Mouse (Mus musculus) lung, adult 2 months (tissue): ENCODE measurements around the gene Pla2g16.

Source experiments
- CTCF ChIP-seq: fragments of 200-500 bp; IDR thresholded peaks from 2 replicates; pipeline ENCODE4 v1.5.1; 2011; ENCODE audit warnings: mild to moderate bottlenecking, low read length, control low read depth; ENCODE audit not compliant: insufficient read depth
- POLR2A ChIP-seq: fragments of 200-500 bp; IDR thresholded peaks from 2 replicates; pipeline ENCODE4 v1.6.1; 2011; ENCODE audit warnings: low read depth, mild to moderate bottlenecking, control low read depth, low read length, borderline replicate concordance; ENCODE audit errors: extremely low read depth

DNA sequence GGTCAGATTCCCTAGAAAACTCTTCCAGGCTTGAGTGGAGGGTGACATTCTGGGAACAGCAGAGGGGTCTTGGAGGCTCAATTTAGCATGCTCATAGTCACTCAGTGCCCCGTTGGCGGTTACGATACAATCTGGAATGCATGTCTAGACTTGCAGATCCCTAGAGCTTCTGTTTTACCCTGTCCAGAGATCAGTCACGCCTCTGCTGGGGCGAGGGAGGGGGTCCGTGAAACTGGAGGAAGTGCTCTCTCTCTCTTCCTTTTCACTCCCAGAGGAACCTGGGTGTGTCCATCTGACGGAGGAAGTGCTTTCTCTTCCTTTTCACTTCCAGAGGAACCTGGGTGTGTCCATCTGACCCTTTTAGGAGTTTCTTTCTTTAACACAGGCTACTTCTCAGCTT, 25.8 kb downstream of the Pla2g16 start:
- no peak for TF ChIP-seq POLR2A
- TF ChIP-seq CTCF = no peak
